Mouse (Mus musculus): Measurements from ENCODE around the gene Dennd1a. TPM values are rescaled to one million over a fixed set of nuclear protein-coding genes. Genes with fewer than 3 reads are reported as not detected.

Gene Dennd1a
- total RNA-seq, 2 experiments from 2014 or later: 74.5 to 76.5 TPM

- DNase-seq (ENCODE audit: low spot score in 2 of 2): no peak
- intact Hi-C loops (cut with DNase I): no loop called here
These were observed 157.0 kb downstream of the Dennd1a start for GRCm38 (mm10) chr2:38129961-38130802.

DNA sequence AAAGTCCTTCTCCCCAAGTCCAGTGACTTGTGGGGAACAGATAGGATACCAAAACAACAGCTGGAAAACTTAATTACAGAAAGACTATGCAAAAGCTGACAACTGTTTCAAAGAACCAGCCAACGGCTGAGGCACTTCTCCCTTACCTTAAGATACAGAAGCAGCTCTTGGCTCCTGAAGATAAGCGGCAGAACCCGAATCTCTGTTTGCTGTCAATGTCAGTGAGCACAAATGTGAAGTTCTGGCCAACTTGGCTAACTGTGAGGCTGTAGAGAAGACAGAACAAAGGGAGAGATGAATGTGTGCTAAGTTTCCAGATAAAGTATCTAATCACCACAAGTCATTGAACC lies 160.8 kb downstream of the Dennd1a start:
- intact Hi-C loops (cut with DNase I): no loop called here
- no peak for DNase-seq (ENCODE audit: low spot score in 2 of 2)

DNA sequence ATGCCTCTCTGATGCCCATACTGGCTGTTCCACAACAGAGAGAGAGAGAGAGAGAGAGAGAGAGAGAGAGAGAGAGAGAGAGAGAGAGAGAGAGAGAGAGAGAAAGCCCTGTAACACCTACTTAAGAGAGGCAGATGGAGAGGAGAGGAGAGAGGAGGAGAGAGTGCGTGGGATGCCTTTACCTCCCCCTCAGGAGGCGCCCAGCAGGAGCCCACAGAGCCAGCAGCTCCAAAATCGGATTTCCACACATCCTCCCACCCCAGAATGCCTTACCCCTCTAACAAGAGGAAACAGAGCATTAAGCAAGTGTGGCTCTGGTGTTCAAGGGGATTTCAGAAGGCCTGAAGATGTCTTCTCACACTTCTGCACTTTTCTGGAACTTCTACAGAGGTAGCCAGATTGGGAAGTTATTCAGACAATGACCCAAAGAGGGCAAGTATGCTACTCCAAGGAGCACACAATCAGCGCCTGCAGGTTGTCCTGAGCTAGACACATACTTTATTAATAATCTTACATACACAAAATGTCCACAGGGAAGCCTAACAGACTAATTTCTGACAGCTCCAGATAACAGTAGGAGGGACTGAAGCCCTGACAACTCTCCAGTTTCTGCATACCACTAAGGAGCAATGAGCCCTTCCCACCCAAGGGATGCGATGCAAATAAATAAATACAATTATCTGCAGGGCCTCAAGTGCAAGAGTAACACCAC lies 161.4 kb downstream of the Dennd1a start:
- DNase-seq (ENCODE audit: low spot score in 2 of 2): no peak
- intact Hi-C loops (cut with DNase I): no loop called here

GRCm38 (mm10) chr2:38124727-38125126 lies 162.5 kb downstream of the Dennd1a start:
- intact Hi-C loops (cut with DNase I): no loop called here
- no peak for DNase-seq (ENCODE audit: low spot score in 2 of 2)

DNA sequence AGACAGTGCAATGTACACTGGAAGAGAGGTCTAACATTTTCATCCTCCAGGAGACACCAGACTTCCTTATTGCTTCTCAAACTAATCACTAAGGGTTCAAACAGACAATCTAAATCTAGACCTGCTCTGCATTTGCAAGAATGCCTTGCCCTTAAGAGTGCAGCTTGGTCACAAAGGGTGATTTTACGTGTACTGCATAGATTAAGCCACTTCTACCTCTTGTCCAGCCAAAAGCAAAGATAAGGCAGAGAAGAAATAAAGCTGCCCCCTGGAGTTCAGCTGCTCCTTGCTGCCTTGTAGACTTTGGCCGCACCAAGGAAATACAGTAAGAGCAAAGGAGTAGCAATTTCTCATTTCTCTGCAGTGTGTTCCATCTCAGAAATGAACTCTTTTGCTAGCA lies 172.2 kb downstream of the Dennd1a start:
- intact Hi-C loops (cut with DNase I): loop anchor here (10.0 kb wide), 1 partner anchor 140 kb away; no protein-coding TSS in a partner anchor
- no peak for DNase-seq (ENCODE audit: low spot score in 2 of 2)

DNA sequence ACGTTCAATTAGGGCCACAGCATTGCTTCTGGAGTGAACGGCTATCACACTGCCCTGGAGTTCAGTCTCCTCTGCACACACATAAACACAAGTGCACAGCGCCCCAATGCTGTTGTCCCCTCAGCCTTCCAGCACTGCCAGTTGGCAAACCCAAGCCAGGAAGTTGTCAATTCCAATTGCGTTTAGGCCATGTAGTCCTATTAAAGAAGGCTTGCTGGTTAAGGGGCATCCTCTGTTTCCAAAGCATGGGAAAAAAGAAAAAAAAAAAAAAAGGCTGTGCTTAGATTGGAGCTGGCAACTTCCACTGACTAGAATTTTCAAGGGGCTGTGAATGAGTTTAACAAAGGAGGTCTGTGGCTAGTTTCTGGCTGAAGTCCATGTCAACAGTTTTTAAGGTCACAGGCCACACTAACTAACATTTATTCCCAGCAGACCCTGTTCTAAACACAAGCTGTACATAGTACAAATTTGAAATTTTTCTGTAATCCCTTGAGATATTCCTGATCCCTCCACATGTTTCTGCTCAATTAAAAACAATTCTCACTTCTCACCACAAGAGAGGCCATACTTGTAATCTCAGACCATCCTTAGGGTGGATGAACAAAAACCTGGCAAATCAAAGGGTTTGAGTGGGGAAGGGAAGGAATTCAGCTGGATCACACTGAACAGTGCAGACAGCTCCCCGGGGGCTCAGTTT lies 175.4 kb downstream of the Dennd1a start:
- intact Hi-C loops (cut with DNase I): loop anchor here (10.0 kb wide), 1 partner anchor 137 kb away; no protein-coding TSS in a partner anchor
- DNase-seq (ENCODE audit: low spot score in 2 of 2): peak in 1 of 2 experiments; percentile 10

DNA sequence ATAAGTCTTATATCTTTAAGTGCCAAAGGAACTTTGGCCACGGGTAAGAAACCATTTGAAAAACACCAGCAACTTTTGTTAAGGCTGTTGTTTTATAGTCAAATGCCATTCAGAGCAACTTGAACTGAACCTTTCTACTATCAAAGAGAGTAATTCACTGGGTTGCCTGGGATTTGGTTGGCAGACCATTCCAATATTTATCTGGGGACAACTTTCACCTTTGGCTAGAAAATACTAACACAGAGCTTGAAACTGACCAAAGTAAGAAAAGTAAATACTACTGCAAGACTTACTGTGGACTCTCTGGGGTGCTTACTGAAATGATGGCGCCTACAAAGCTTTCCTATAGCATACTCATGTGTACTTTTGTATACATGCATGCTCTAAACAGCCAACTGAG lies 178.6 kb downstream of the Dennd1a start:
- DNase-seq (ENCODE audit: low spot score in 2 of 2): no peak
- intact Hi-C loops (cut with DNase I): no loop called here

GRCm38 (mm10) chr2:38102674-38103073 lies 184.5 kb downstream of the Dennd1a start:
- intact Hi-C loops (cut with DNase I): no loop called here
- no peak for DNase-seq (ENCODE audit: low spot score in 2 of 2)

GRCm38 (mm10) chr2:38100289-38100688 lies 186.9 kb downstream of the Dennd1a start:
- intact Hi-C loops (cut with DNase I): no loop called here
- peak in 1 of 2 experiments; percentile 11 for DNase-seq (ENCODE audit: low spot score in 2 of 2)

DNA sequence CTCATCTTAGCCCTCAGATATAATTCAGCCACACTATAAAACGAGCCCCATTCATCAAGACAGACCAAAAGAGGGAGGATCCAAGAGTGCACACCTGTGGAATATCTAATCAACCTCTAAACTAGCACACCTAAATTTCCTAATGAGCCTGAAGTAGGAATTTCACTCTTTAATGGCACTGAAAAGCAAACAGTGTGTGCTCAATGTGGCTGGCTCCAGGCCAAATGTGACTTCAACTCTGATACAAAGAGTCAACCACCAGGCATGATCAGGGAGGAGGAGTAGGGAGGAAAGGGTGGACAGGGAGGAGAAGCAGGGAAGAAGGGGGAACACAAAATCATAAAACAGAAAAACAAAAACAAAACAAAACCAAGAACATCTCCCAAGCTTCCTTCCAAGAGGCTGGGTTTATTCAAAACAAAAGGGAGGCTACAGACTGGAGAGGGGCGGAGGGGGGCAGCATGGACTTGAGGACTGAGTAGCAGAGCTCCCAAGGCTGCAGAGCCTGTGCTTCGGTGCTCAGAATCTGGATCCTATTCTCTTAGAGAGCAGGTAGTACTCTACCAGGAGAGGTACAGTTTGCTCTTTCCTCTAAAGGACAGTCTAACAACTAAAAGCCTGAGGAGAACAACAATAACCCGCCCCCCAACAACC lies 187.9 kb downstream of the Dennd1a start:
- intact Hi-C loops (cut with DNase I): no loop called here

GRCm38 (mm10) chr2:38097469-38097868 lies 189.7 kb downstream of the Dennd1a start:
- intact Hi-C loops (cut with DNase I): no loop called here
- DNase-seq (ENCODE audit: low spot score in 2 of 2): no peak

More for the DNA sequence above, 187.9 kb downstream of the Dennd1a start:
- no peak for DNase-seq (ENCODE audit: low spot score in 2 of 2)

- DNase-seq (ENCODE audit: low spot score in 2 of 2): no peak
- intact Hi-C loops (cut with DNase I): no loop called here
These were observed 190.9 kb downstream of the Dennd1a start for GRCm38 (mm10) chr2:38096328-38096727.

DNA sequence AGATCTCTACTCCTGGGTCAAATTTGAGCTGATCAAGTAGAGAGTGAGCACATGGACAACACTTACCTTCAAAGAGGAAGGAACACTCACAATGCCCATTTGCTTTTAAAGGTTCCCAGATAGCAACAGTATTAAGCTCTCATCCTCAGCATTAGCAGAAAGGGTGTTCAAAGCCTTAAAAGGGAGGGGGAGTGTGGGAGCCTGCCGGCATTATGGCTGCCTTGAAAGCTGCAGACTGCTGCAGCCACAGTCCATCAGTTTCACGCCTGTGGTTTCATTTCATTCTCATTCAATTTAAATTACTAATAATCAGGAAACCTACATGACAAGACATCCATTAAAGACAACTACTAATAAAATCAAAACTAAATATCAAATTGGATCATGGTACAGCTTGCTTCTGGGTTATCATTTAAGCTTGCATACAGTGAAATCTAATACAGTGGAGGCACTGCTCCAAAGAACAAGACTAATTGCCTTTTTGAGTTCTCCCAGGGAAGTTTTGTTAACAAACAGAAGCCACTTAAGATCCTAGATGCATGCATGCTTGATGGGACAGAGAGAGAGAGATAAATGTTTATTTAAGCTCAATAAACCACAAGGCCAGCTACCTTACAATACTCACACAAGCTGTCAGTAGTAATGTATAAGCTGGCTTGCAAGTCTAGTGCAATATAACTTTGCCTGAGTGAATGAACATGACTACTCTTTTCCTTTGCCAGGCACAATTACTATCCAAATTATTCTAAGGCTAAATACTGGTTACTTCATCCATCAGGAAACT lies 192.6 kb downstream of the Dennd1a start:
- DNase-seq (ENCODE audit: low spot score in 2 of 2): no peak
- intact Hi-C loops (cut with DNase I): no loop called here

DNA sequence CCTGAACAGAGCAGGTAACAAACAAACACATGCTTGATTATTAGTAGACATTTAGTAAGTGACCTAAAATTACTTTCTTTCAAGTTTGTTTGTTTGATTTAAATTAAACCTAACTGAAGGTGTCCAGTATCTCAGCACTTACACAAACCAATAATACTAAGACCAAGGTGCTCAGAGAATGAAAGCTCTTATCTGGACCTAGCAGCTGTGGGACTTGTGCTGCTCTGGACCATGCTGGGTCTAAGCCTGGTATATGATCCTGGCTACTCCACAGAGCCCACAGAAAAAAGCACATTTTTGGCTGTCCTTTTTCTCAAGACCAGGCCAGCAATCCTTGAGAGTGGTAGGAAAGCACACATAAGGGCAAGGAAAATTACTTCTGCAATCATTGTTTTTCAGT lies 193.2 kb downstream of the Dennd1a start:
- intact Hi-C loops (cut with DNase I): no loop called here

DNA sequence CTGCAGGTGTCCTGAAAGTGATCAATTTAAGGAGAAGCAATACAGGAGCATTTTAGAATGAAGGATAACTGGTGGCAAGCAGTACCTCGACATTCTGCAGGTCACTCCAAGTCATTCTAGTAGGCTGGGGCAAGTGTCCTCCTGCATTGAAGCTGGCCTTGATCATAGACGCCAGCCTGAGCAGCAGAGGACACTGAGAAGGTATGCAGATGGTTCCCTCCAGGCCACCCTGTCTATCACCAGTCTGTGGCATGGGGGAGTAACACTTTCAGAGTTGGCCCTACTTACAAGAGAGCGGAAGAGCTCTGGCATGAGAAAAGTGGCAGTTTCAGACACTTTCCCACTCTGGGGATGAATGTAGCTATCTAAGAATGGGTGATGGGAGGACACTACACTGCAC lies 193.9 kb downstream of the Dennd1a start:
- intact Hi-C loops (cut with DNase I): no loop called here
- no peak for DNase-seq (ENCODE audit: low spot score in 2 of 2)

More for the DNA sequence above, 193.2 kb downstream of the Dennd1a start:
- no peak for DNase-seq (ENCODE audit: low spot score in 2 of 2)

GRCm38 (mm10) chr2:38088346-38088745 lies 198.8 kb downstream of the Dennd1a start:
- intact Hi-C loops (cut with DNase I): no loop called here
- no peak for DNase-seq (ENCODE audit: low spot score in 2 of 2)

- intact Hi-C loops (cut with DNase I): no loop called here
- DNase-seq (ENCODE audit: low spot score in 2 of 2): no peak
These were observed 202.1 kb downstream of the Dennd1a start for GRCm38 (mm10) chr2:38085058-38085457.

DNA sequence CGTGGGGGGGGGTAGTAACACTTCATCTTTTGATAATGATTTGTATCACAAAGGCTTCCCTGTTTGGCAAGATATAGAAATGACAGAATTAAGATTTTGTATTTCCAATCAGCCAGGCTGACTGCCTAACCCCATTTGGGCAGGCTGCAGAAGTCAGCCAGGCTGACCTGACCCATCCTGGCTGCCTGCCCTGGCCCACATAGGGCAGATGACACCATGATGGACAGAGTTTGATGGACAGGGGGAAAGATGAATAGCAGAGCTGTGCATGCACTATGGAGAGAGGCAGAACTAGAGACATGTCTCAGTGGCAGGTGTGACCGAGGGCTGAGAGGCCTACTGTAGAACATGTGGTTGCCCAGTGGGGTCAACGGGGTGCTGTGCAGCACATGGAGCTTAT lies 203.9 kb downstream of the Dennd1a start:
- intact Hi-C loops (cut with DNase I): no loop called here
- DNase-seq (ENCODE audit: low spot score in 2 of 2): no peak

DNA sequence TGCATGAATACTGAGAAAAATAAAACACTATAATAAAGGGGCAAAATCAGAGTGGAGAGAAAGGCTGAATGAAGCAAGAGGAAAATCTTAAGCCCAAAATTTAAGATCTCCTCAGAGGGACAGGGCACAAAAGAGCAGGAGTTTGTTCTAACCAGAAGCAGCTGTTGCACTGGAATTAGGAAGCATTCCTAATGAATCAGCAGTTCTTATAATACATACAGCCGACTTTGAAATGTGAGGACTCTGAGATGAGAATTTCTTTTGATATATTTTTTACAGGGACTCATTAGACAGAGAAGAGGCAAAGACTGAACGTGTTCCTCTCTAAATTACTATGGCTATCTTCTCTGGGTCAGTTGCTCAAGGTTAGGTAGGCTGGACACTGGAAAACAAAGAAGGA lies 212.7 kb downstream of the Dennd1a start:
- intact Hi-C loops (cut with DNase I): no loop called here
- no peak for DNase-seq (ENCODE audit: low spot score in 2 of 2)

Measured in left cerebral cortex, postnatal 36 days (tissue).